Mouse (Mus musculus) stomach, postnatal 0 days (tissue): Measurements from ENCODE around the gene Carm1.

Experiments
- CTCF ChIP-seq: IDR thresholded peaks from 2 replicates; pipeline ENCODE4 v1.5.1; 2016; ENCODE audit warnings: antibody characterized with exemption, low read depth, mild to moderate bottlenecking, moderate library complexity
- EP300 ChIP-seq: optimal IDR thresholded peaks from 2 replicates; pipeline ENCODE3; 2016; ENCODE audit warnings: antibody characterized with exemption

GRCm38 (mm10) chr9:21565004-21565586, 18.4 kb downstream of the Carm1 start:
- TF ChIP-seq CTCF (no peak), EP300 (no peak)
